Mouse (Mus musculus) ES-E14 (cell line): ENCODE data around the gene Crybg3.

Experiments used
- HCFC1 ChIP-seq: IDR thresholded peaks from 2 replicates; pipeline ENCODE4 v1.6.1; 2012; ENCODE audit warnings: low read length, inconsistent platforms, borderline replicate concordance; ENCODE audit not compliant: insufficient read depth
- MAFK ChIP-seq: IDR thresholded peaks from 2 replicates; pipeline ENCODE4 v1.6.1; 2014; ENCODE audit warnings: mild to moderate bottlenecking, low read depth, low read length, inconsistent platforms; ENCODE audit not compliant: insufficient read depth

- TF ChIP-seq MAFK (no peak), HCFC1 (no peak)
These were observed 55.4 kb downstream of the Crybg3 start for GRCm38 (mm10) chr16:59545360-59545759.
